Mouse (Mus musculus): Measurements from ENCODE around the gene Vps18. TPM values are rescaled to one million over a fixed set of nuclear protein-coding genes. Genes with fewer than 3 reads are reported as not detected.

Vps18 gene
- total RNA-seq, 4 experiments from 2014 or later = 12.5 to 14.0 (median 13.6) TPM

GRCm38 (mm10) chr2:119292281-119292680, 3.7 kb downstream of the Vps18 start:
- DNase-seq (ENCODE audit: low spot score) = no peak

DNA sequence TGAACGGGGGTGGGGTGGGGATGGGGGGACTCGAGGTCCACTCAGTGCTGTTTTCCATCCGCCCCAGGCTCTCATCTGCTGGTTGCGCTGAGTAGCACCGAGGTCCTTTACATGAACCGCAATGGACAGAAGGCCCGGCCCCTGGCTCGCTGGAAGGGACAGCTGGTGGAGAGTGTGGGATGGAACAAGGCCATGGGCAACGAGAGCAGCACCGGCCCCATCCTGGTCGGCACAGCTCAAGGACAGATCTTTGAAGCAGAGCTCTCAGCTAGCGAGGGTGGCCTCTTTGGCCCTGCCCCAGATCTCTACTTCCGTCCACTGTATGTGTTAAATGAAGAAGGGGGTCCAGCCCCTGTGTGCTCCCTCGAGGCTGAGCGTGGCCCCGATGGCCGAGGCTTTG, 4.3 kb downstream of the Vps18 start:
- no peak for DNase-seq (ENCODE audit: low spot score)

GRCm38 (mm10) chr2:119293311-119293710, 4.8 kb downstream of the Vps18 start:
- no peak for DNase-seq (ENCODE audit: low spot score)

DNA sequence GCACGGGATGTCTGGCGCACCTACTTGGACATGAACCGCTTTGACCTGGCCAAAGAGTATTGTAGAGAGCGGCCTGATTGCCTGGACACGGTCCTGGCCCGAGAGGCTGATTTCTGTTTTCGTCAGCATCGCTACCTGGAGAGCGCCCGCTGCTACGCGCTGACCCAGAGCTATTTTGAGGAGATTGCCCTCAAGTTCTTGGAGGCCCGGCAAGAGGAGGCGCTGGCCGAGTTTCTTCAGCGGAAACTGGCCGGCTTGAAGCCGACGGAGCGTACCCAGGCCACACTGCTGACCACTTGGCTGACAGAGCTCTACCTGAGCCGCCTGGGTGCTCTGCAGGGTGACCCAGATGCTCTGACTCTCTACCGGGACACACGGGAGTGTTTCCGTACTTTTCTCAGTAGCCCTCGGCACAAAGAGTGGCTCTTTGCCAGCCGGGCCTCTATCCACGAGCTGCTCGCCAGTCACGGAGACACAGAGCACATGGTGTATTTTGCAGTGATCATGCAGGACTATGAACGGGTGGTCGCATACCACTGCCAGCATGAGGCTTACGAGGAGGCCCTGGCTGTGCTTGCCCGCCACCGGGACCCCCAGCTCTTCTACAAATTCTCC, 5.3 kb downstream of the Vps18 start:
- DNase-seq (ENCODE audit: low spot score) = no peak

DNA sequence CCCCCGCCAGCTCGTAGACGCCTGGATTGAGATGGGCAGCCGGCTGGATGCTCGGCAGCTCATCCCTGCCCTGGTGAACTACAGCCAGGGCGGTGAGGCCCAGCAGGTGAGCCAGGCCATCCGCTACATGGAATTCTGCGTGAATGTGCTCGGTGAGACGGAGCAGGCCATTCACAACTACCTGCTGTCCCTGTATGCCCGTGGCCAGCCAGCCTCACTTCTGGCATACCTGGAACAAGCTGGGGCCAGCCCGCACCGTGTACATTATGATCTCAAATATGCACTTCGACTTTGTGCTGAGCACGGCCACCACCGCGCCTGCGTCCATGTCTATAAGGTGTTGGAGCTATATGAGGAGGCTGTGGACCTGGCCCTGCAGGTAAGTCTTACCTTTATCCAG, 5.9 kb downstream of the Vps18 start:
- DNase-seq (ENCODE audit: low spot score) = no peak

DNA sequence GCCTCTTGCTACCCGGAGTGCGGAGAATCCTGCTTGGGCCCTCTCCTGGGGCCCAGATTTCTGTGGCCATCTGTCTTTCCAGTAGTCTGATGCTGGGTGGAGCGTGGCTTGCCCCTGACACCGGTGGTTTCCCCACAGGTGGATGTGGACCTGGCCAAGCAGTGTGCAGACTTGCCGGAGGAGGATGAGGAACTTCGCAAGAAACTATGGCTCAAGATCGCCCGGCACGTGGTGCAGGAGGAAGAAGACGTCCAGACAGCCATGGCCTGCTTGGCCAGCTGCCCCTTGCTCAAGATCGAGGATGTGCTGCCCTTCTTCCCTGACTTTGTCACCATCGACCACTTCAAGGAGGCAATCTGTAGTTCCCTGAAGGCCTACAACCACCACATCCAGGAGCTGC, 8.2 kb downstream of the Vps18 start:
- no peak for DNase-seq (ENCODE audit: low spot score)

DNA sequence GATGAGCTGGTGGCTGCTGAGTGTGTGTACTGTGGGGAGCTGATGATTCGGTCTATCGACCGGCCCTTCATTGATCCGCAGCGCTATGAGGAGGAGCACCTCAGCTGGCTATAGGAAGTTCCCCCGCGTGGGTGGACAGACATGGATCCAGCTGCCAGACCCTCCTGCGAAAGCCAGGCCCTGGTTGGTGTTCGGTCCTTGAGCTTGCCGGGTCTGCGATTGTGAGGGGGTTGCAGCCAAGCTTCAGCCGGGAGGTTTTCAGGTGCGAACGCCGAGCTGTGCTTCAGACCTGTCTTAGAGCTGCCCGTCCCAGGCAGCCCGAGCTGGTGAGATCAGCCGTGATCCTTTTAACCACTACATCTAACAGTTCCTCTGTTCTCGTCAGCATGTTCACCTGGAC, 9.0 kb downstream of the Vps18 start:
- no peak for DNase-seq (ENCODE audit: low spot score)

DNA sequence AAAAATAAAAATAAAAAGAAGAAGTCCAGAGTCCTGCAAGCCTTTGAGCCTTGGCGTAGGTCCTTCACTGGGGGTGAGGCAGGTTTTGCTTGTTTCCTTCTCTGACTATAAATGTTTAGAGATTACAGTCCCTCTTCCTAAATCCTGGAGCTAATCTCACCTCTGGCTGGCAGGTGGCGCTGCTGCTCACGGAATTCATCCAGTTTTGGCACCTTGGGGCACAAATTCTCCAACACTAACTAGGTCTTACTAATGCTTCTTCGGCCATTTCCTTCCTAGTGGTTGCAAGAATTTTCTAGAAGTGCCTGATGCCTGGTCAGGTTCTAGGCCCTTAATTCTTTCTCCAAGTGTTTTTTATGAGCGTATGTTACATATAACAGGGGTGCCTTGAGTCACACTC, 9.8 kb downstream of the Vps18 start:
- DNase-seq (ENCODE audit: low spot score) = peak; percentile 72

- no peak for DNase-seq (ENCODE audit: low spot score)
These were observed 10.3 kb downstream of the Vps18 start for GRCm38 (mm10) chr2:119298839-119299238.

- DNase-seq (ENCODE audit: low spot score) = peak; percentile 90
These were observed 11.7 kb downstream of the Vps18 start for GRCm38 (mm10) chr2:119299981-119300818.

- DNase-seq (ENCODE audit: low spot score) = peak; percentile 75
These were observed 12.4 kb downstream of the Vps18 start for GRCm38 (mm10) chr2:119300819-119301493.

GRCm38 (mm10) chr2:119302876-119303275, 14.3 kb downstream of the Vps18 start:
- no peak for DNase-seq (ENCODE audit: low spot score)

- no peak for DNase-seq (ENCODE audit: low spot score)
These were observed 15.9 kb downstream of the Vps18 start for GRCm38 (mm10) chr2:119304391-119304790.

DNA sequence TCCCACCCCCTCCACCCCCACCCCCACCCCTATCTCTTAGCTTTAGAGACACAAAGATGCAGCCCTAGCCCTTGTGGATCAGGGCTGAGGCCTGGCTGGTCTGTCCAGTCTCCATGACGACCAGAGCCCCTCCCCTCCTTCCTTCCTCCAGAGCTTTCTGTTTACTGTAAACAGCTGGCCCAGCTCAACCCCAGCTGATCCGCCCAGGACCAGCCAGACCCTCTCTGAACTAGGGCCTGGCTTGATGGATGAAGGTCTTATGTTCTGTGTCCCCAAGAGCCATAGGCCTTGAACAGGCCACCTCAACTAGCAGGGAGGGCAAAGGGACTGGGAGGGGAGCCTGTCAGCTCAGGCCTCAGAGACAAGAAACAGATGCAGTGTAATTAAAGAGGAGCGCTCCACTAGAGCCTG, 16.3 kb downstream of the Vps18 start:
- DNase-seq (ENCODE audit: low spot score) = no peak

DNA sequence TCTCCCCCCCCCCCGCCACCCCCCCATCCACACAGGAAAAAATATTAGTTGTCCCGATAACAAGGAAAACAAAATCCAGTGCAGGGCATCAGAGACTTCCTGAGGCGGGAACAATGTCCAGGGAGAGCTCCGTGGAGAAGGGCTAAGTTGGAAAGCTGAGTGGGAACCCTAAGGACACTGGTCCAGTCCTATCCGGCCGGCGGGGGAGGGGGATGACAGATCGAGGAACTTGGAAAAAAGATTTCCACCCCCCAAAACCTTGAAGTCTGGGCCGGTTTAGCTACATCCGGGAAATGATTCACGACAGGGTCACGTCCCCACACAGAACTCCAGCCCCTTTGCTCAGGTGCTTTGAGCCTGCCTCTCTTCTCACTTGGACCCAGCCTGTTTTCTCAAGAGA, 23.0 kb downstream of the Vps18 start:
- peak; percentile 56 for DNase-seq (ENCODE audit: low spot score)

DNA sequence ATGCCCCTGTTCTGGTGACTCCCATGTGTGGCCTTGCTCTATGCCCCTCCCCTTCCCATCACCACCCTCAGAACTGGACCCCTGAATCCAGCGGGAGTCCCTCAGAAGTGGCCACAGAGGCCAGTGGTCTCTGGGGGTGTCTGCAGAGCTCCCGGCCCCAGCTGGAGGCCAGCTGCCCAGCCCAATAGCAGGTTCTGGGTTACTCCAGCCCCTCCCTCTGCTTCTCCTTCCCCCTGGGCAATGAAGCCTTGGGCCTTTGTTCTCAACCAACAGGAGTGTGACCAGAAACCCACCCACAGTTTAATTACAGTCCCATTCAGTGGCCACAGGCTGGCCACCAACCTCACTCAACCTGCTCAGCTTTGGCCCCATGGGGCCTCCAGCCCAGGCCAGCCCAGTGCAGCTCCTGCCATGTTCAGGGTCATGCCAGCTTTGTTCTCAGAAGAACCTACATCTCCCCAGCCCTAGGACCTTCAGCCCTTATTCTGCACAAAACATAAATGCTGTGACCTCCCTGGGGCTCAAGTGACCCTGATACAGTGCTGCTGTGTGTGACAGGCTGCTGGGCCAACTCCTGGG, 23.9 kb downstream of the Vps18 start:
- no peak for DNase-seq (ENCODE audit: low spot score)

- peak; percentile 28 for DNase-seq (ENCODE audit: low spot score)
These were observed 25.4 kb downstream of the Vps18 start for GRCm38 (mm10) chr2:119313780-119314479.

DNA sequence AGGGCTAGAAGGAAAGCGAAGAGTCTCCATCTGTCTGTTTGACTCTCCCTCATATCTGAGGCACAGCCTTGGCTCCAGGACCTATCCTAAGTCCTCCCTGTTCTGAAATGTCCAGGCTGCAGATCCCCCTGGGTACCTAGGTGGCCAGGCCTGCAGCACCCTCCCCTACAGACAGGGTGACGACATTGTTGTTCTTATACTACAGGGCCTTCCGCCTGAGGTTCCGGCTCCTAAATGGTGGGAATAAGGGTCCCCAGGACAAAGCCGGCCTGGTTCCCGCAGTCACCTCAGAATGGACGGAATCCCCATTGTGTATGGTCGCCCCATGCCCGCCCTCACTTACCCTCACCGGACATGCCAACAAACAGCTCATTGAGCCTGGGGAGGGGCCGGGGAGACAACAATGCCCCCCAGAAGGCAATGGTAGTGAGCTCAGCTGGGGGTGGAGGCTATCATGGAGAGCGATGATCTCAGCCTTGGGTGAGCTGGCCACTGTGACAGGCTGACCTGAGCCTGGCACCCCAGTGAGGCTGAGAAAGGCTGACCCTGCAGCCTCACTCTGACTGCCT, 26.3 kb downstream of the Vps18 start:
- DNase-seq (ENCODE audit: low spot score) = no peak

DNA sequence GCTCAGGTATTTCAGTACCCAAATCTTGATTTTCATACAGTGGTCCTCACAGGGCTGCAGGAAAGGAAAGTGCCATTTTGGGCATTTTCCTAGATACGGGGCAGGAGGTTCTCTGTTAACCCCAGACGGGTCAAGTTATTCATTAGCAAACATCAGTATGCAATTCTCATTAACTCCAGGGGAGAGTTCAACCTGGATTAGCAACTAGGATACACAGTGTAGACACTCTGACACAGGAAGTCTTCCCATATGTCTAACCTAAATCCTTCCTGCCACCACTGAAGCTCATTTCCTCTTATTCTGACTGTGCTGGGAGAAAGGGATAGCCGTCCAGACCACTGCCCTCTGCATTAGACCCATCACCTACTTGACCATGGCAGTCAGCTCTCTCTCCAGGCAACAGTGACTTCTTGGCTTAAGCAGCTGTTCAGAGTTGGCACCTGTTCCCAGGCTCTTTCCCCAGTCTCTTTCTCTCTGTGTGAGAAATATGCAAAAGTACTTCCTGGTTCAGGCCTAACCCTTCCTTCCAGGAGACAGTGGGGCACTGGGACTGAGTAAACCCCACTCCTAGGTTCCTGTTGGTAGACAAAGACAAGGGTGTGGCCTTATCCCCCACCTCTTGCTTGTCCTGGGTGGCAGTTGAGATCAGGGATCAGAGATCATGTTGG, 29.6 kb downstream of the Vps18 start:
- no peak for DNase-seq (ENCODE audit: low spot score)

- no peak for DNase-seq (ENCODE audit: low spot score)
These were observed 32.0 kb downstream of the Vps18 start for GRCm38 (mm10) chr2:119320571-119320970.
